Mouse (Mus musculus) heart, embryonic 15.5 days (tissue): ENCODE results near the gene 1700029J07Rik. TPM values are rescaled to one million over a fixed set of nuclear protein-coding genes. Genes with fewer than 3 reads are reported as not detected.

Experiments
- ATAC-seq: fragments of 200-750 bp; cut with Nextera tagmentation; replicated peaks from 2 replicates; pipeline ENCODE4 v1.8.0; 2017; ENCODE audit warnings: low read depth, moderate TSS enrichment; ENCODE audit not compliant: insufficient number of reproducible peaks, insufficient read depth, low FRiP score
- H3K27ac ChIP-seq: fragments of 300-500 bp; sonication (generic); 2 replicates; pipeline ENCODE4 v1.5.1; 2015; ENCODE audit warnings: mild to moderate bottlenecking, inconsistent platforms
- H3K27me3 ChIP-seq: fragments of 300-500 bp; sonication (generic); 2 replicates; pipeline ENCODE4 v1.6.1; 2015; ENCODE audit warnings: inconsistent platforms
- H3K36me3 ChIP-seq: fragments of 300-500 bp; sonication (generic); 2 replicates; pipeline ENCODE4 v1.6.1; 2015; ENCODE audit warnings: mild to moderate bottlenecking, inconsistent platforms
- H3K4me1 ChIP-seq: fragments of 300-500 bp; sonication (generic); replicated peaks from 2 replicates; pipeline ENCODE4 v1.6.1; 2015; ENCODE audit warnings: inconsistent platforms
- H3K4me2 ChIP-seq: fragments of 300-500 bp; sonication (generic); 2 replicates; pipeline ENCODE4 v1.6.1; 2015; ENCODE audit warnings: inconsistent platforms, mild to moderate bottlenecking, moderate library complexity
- H3K4me3 ChIP-seq: fragments of 300-500 bp; sonication (generic); 2 replicates; pipeline ENCODE4 v1.5.1; 2015; ENCODE audit warnings: mild to moderate bottlenecking, inconsistent platforms
- H3K9ac ChIP-seq: fragments of 300-500 bp; sonication (generic); 2 replicates; pipeline ENCODE4 v1.6.1; 2015; ENCODE audit warnings: mild to moderate bottlenecking, inconsistent platforms
- H3K9me3 ChIP-seq: fragments of 300-500 bp; sonication (generic); replicated peaks from 2 replicates; pipeline ENCODE4 v1.6.1; 2016; ENCODE audit warnings: inconsistent platforms
- WGBS: fragments of 180-500 bp; shearing (Covaris S2); methylation state at CpG from one replicate; pipeline ENCODE4 v1.1.7; 2015; ENCODE audit warnings: mixed read lengths; 5-methylcytosine and 5-hydroxymethylcytosine counted together
- polyA plus RNA-seq: library from polyadenylated mRNA; unstranded; fragments of >200 nt; fragmentation: Nextera tagmentation; extraction: Ambion mirVana; gene quantifications from 2 replicates; pipeline ENCODE4 v1.2.1, GENCODE M21; 2015

The 1700029J07Rik gene
- polyA plus RNA-seq, 1 experiment from 2014 or later = 3.0 TPM

DNA sequence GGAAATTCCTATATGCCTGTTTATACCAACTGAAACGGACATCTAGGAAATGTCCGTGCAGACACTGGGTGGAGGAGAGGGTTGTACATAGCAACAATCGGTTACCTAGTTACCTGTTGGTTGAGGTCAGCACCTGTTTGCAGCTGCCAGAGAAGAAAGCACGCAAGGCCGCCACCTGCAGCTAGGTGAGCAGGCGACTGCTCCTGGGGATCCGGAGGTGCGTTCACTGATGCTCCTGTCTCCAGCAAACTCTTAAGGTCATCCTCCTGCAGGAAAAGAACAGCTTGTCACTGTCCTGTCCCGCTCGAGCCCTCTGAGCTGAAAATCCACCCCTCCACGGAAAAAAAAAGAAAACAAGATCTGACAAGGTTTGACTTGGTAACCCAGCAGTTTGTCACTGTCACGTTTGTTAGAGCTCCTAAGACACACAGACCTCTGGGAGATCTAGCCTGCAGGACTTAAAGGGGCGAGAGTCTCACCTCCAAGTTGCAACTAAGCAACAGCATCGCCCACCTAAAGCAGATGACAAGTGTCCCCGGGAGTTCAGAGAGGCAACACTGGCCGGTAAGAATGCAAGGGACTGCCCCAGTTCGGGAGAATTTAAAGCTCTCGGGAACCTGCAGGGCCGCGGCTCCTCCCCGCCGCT is 24.2 kb upstream of the 1700029J07Rik start, which contains the start of gene Lrp2bp:
Gene Lrp2bp, plus strand, starts transcription at position 166 of the 646 bp plus-strand sequence.
- WGBS = 2% methylated on average over 22 of the region's 22 CpGs
- Histone ChIP-seq H3K4me3 (peak within 1 kb of the TSS; percentile 55), H3K4me2 (peak within 1 kb of the TSS; percentile 72), H3K4me1 (peaks cover 11% of the 10 kb centered on the region; the same call in 1 of the 2 replicates), H3K9me3 (no peaks in the 10 kb centered on the region), H3K9ac (peak within 1 kb of the TSS; percentile 67), H3K27me3 (no peaks in the 10 kb centered on the region), H3K36me3 (peaks cover 26% of the 10 kb centered on the region), H3K27ac (peak within 1 kb of the TSS; percentile 98)
- ATAC-seq = no peak

DNA sequence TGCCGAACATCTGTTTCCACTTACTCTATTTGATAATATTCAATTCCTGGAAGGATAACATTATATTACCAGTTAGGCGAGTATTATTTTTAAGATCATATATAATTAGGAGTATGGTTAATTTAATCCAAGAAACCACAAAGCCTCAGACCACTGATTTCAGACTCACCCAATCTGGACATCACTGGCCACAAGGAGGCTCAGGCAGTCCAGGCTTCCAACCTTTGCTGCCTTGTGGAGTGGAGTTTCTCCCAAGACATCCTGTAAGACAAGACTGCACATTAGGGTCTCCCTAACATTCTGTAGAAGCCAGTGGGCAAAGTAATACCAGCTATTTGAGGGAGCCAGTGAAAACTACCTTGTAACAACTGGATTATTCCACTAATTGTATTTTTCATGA is 23.2 kb upstream of the 1700029J07Rik start:
- Histone ChIP-seq H3K27me3 (no peaks in the 10 kb centered on the region), H3K4me1 (peaks cover 11% of the 10 kb centered on the region; the same call in 1 of the 2 replicates), H3K9me3 (no peaks in the 10 kb centered on the region), H3K9ac (no peak overlapping the region), H3K36me3 (peaks cover 36% of the 10 kb centered on the region), H3K4me2 (peak overlapping the region; percentile 72), H3K4me3 (peak overlapping the region; percentile 23), H3K27ac (no peak overlapping the region)
- ATAC-seq = no peak
- WGBS = 70% methylated on average over 2 of the region's 2 CpGs

DNA sequence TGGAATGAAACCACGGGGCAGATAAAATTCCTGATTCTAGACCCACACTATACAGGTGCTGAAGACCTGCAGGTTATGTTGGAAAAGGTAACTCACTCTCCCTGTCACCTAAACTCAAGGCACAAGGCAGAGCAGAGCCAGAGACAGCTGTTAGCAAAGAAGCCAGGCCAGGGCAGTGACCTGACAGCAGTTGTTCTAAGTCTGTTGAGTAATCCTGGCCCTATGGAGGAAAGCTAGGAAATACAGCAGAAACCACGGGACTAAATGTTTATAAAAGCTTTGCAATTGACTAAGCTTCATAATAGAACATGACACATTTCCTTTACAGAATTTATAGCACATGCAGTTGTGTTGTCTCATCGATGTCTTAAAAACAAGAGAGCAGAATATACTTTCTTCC is 20.5 kb upstream of the 1700029J07Rik start:
- H3K27ac ChIP-seq = no peak overlapping the region
- no peak overlapping the region for H3K4me2 ChIP-seq
- H3K4me1 ChIP-seq = peaks cover 10% of the 10 kb centered on the region; the same call in 1 of the 2 replicates
- H3K9me3 ChIP-seq = no peaks in the 10 kb centered on the region
- 82% methylated on average over 3 of the region's 3 CpGs for WGBS
- H3K4me3 ChIP-seq = no peak overlapping the region
- peaks cover 45% of the 10 kb centered on the region for H3K36me3 ChIP-seq
- no peaks in the 10 kb centered on the region for H3K27me3 ChIP-seq
- no peak for ATAC-seq
- H3K9ac ChIP-seq = no peak overlapping the region

GRCm38 (mm10) chr8:45994111-45994510 is 19.1 kb upstream of the 1700029J07Rik start:
- no peaks in the 10 kb centered on the region for H3K27me3 ChIP-seq

GRCm38 (mm10) chr8:45990631-45991310 is 15.7 kb upstream of the 1700029J07Rik start:
- 84% methylated on average over 4 of the region's 4 CpGs for whole genome bisulfite sequencing
- peaks cover 34% of the 10 kb centered on the region for H3K36me3 ChIP-seq

More at GRCm38 (mm10) chr8:45994111-45994510, 19.1 kb upstream of the 1700029J07Rik start:
- Histone ChIP-seq H3K36me3 (peaks cover 45% of the 10 kb centered on the region), H3K4me1 (peaks cover 5% of the 10 kb centered on the region; the same call in 1 of the 2 replicates), H3K9me3 (no peaks in the 10 kb centered on the region), H3K27ac (no peak overlapping the region), H3K9ac (no peak overlapping the region), H3K4me2 (no peak overlapping the region), H3K4me3 (no peak overlapping the region)
- ATAC-seq = no peak
- WGBS = 94% methylated on average over 2 of the region's 2 CpGs

DNA sequence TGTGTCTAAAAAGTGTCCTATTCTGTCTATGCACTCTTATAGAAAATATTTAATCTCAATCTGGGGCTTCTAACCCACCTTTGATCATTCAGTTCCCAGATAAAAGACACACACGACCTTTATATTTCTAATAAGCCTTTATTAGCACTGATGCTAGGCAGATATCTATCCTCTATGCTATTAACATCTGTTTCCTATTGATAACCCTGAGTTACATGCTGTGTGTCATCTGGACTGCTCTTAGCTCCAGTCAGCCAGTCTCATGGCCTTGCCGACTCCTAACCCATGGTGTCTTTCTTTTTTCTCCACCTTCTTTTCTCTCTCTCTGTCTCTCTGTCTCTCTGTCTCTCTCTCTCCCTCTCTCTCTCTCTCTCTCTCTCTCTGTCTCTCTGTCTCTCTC is 13.1 kb upstream of the 1700029J07Rik start:
- Histone ChIP-seq H3K9ac (no peak overlapping the region), H3K36me3 (peaks cover 32% of the 10 kb centered on the region), H3K4me2 (no peak overlapping the region), H3K27ac (no peak overlapping the region), H3K9me3 (no peaks in the 10 kb centered on the region), H3K4me3 (no peak overlapping the region), H3K27me3 (no peaks in the 10 kb centered on the region), H3K4me1 (no peaks in the 10 kb centered on the region)
- no peak for ATAC-seq
- WGBS = 52% methylated on average over 2 of the region's 2 CpGs

More at GRCm38 (mm10) chr8:45990631-45991310, 15.7 kb upstream of the 1700029J07Rik start:
- no peaks in the 10 kb centered on the region for H3K9me3 ChIP-seq
- no peak overlapping the region for H3K9ac ChIP-seq
- H3K4me2 ChIP-seq = no peak overlapping the region
- no peak overlapping the region for H3K27ac ChIP-seq
- H3K4me3 ChIP-seq = no peak overlapping the region
- ATAC-seq = no peak
- H3K4me1 ChIP-seq = no peaks in the 10 kb centered on the region
- no peaks in the 10 kb centered on the region for H3K27me3 ChIP-seq

DNA sequence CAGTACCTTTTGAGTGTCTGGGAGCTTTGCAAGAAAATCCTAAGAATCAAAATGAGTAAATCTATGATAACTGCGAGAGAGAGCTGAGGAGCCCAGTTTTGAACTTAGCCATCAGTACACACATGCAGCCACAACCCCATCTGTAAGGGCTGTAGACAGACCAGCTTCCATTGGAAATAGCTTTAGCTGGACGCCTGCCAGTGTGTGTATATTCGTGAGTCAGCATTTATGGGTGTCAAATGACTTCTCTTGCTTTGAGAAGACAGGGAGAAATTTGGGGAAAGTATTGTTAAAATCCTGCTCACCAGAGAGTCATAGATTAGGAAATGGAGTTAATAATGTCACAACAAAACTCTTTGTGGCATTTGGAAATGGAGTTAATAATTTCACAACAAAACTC is 11.6 kb upstream of the 1700029J07Rik start:
- no peak overlapping the region for H3K4me3 ChIP-seq
- ATAC-seq = no peak
- 65% methylated on average over 3 of the region's 3 CpGs for WGBS
- H3K9ac ChIP-seq = no peak overlapping the region
- H3K4me2 ChIP-seq = no peak overlapping the region
- no peaks in the 10 kb centered on the region for H3K9me3 ChIP-seq
- peaks cover 34% of the 10 kb centered on the region for H3K36me3 ChIP-seq
- no peak overlapping the region for H3K27ac ChIP-seq
- H3K4me1 ChIP-seq = no peaks in the 10 kb centered on the region
- no peaks in the 10 kb centered on the region for H3K27me3 ChIP-seq

DNA sequence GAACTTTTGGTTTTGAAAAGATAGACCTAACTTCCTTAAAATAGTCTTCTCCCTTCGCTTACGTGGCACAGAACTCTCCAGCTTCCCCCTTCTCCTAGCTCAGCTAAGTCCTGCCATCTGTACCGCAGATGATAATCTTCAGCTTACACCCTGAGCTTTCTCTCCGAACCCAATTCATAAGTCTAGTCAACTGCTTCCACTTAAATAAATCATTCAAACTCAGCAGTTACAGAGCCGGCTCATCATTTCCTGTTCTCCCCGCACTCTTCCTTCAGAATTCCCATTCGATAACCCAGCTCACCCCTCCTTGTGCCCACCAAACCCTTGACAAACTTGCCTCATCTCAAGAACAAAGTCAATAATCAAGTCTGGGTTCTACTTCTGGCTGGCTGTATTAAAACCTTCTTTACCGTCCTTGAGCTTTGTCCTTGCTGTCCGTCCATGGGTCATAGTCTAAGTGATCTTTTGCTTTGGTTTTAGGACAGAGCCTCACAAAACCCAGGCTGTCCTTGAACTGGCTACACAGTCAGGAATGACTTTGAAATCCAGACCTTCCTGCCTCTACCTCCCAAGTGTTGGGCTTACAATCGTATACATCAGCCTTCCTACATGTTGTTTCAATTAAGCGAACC is 901 bp upstream of the 1700029J07Rik start:
- Histone ChIP-seq H3K27me3 (no peaks in the 10 kb centered on the region), H3K27ac (peak overlapping the region; percentile 13; the same call in 1 of the 2 replicates), H3K36me3 (peaks cover 20% of the 10 kb centered on the region; the same call in 1 of the 2 replicates), H3K9me3 (no peaks in the 10 kb centered on the region), H3K4me3 (peak overlapping the region; percentile 59), H3K9ac (peak overlapping the region; percentile 64), H3K4me2 (peak overlapping the region; percentile 68), H3K4me1 (peaks cover 13% of the 10 kb centered on the region)
- WGBS = 53% methylated on average over 11 of the region's 11 CpGs
- 0 out of 2 replicates have a peak, but pooled peaks have one; percentile 4 for ATAC-seq

- no peak for ATAC-seq
- Histone ChIP-seq H3K4me1 (peaks cover 13% of the 10 kb centered on the region), H3K27me3 (no peaks in the 10 kb centered on the region), H3K9ac (no peak overlapping the region), H3K27ac (no peak overlapping the region; the same call in 1 of the 2 replicates), H3K4me2 (peak overlapping the region; percentile 68), H3K4me3 (peak overlapping the region; percentile 59; the same call in 1 of the 2 replicates), H3K36me3 (peaks cover 8% of the 10 kb centered on the region; the same call in 1 of the 2 replicates), H3K9me3 (no peaks in the 10 kb centered on the region)
- 68% methylated on average over 8 of the region's 8 CpGs for WGBS
These were observed 1.0 kb downstream of the 1700029J07Rik start for GRCm38 (mm10) chr8:45973988-45974505.

DNA sequence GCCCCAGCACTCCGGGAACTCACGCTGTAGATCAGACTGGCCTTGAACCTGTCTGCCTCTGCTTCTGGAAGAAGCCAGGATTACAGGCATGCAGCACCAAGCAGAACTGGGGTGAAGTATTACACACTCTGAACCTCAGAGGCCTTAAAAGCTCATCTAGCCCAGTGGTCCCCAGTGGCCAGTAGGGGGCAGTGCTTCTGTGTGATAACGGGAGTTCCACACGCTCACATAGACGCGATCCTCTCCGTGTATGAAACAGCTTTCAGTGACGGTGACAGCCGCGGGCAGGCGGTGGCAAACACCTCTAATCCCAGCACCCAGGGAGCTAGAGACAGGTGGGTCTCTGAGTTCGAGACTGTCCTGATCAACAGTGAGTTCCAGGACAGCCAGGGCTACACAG is 4.2 kb downstream of the 1700029J07Rik start:
- Histone ChIP-seq H3K27me3 (no peaks in the 10 kb centered on the region), H3K36me3 (no peaks in the 10 kb centered on the region; the same call in 1 of the 2 replicates), H3K4me1 (peaks cover 8% of the 10 kb centered on the region), H3K4me3 (no peak overlapping the region), H3K9me3 (no peaks in the 10 kb centered on the region), H3K9ac (no peak overlapping the region), H3K27ac (no peak overlapping the region), H3K4me2 (no peak overlapping the region)
- ATAC-seq = no peak
- 92% methylated on average over 12 of the region's 12 CpGs for WGBS

- Histone ChIP-seq H3K4me3 (no peak overlapping the region), H3K36me3 (no peaks in the 10 kb centered on the region), H3K4me2 (no peak overlapping the region), H3K27ac (no peak overlapping the region), H3K27me3 (no peaks in the 10 kb centered on the region), H3K9me3 (no peaks in the 10 kb centered on the region), H3K4me1 (no peaks in the 10 kb centered on the region), H3K9ac (no peak overlapping the region)
- 55% methylated on average over 2 of the region's 2 CpGs for WGBS
- no peak for ATAC-seq
These were observed 24.4 kb downstream of the 1700029J07Rik start for GRCm38 (mm10) chr8:45950622-45951021.
